Mouse (Mus musculus) left cerebral cortex, postnatal 4 days (tissue): ENCODE results near the gene Tll1. TPM values are rescaled to one million over a fixed set of nuclear protein-coding genes. Genes with fewer than 3 reads are reported as not detected.
"Not testable (repeated sequence)": the region's sequence is repeated elsewhere in the genome, so short reads cannot be mapped to it uniquely, and the experiment has no call there.

ENCODE experiments used
- DNase-seq: peaks from one replicate; pipeline ENCODE4 v3.0.0-alpha.2; 2022
- intact Hi-C: fragments of 180-260 bp; cut with DNase I; formaldehyde crosslinking; loops from one replicate; pipeline ENCODE4 v1.15.1; 2025
- total RNA-seq, 2 experiments: library from RNA; stranded (reverse); gene quantifications; 2 replicates each; pipeline ENCODE4 v1.2.3; 2021

Tll1 gene
- total RNA-seq, 2 experiments from 2014 or later = 3.4 to 4.5 TPM

GRCm38 (mm10) chr8:64073396-64073795, 132.7 kb downstream of the Tll1 start:
- intact Hi-C loops = no loop called here
- DNase-seq = no peak

GRCm38 (mm10) chr8:64059867-64060266, 146.2 kb downstream of the Tll1 start:
- intact Hi-C loops = no loop called here
- DNase-seq = no peak

- DNase-seq = no peak
- intact Hi-C loops = no loop called here
Measured at GRCm38 (mm10) chr8:64057571-64057970, 148.5 kb downstream of the Tll1 start.

GRCm38 (mm10) chr8:64048556-64048955, 157.5 kb downstream of the Tll1 start:
- no peak for DNase-seq
- intact Hi-C loops = no loop called here

GRCm38 (mm10) chr8:64047963-64048505, 158.0 kb downstream of the Tll1 start:
- intact Hi-C loops = no loop called here
- no peak for DNase-seq

- no peak for DNase-seq
- intact Hi-C loops = no loop called here
Measured at GRCm38 (mm10) chr8:64041303-64041884, 164.7 kb downstream of the Tll1 start.

GRCm38 (mm10) chr8:64030672-64031385, 175.2 kb downstream of the Tll1 start:
- no peak for DNase-seq
- intact Hi-C loops = no loop called here

- DNase-seq = no peak
- intact Hi-C loops = no loop called here
Measured at GRCm38 (mm10) chr8:64030081-64030480, 176.0 kb downstream of the Tll1 start.

GRCm38 (mm10) chr8:64029525-64029924, 176.5 kb downstream of the Tll1 start:
- intact Hi-C loops = loop anchor here (10.0 kb wide), 1 partner anchor 175 kb away; the partner anchor contains the start of gene Tll1
- no peak for DNase-seq

- intact Hi-C loops = loop anchor here (5.0 to 10.0 kb wide), 2 partner anchors 180 to 523 kb away; partner anchors contain the start of gene Tll1
- no peak for DNase-seq
Measured at GRCm38 (mm10) chr8:64024359-64024758, 181.7 kb downstream of the Tll1 start.

- DNase-seq = no peak
- intact Hi-C loops = loop anchor here (5.0 to 10.0 kb wide), 2 partner anchors 181 to 524 kb away; partner anchors contain the start of gene Tll1
Measured at GRCm38 (mm10) chr8:64023579-64023978, 182.5 kb downstream of the Tll1 start.

GRCm38 (mm10) chr8:64023027-64023426, 183.0 kb downstream of the Tll1 start:
- intact Hi-C loops = loop anchor here (5.0 to 10.0 kb wide), 2 partner anchors 182 to 524 kb away; partner anchors contain the start of gene Tll1
- no peak for DNase-seq

GRCm38 (mm10) chr8:63970612-63971391, 235.3 kb downstream of the Tll1 start:
- intact Hi-C loops, DNase-seq: not testable (repeated sequence)
